Mouse (Mus musculus): ENCODE results near the gene Cyb5rl. TPM values are rescaled to one million over a fixed set of nuclear protein-coding genes. Genes with fewer than 3 reads are reported as not detected.

The Cyb5rl gene
- polyA plus RNA-seq, 1 experiment from 2014 or later, result 6.6 TPM

DNA sequence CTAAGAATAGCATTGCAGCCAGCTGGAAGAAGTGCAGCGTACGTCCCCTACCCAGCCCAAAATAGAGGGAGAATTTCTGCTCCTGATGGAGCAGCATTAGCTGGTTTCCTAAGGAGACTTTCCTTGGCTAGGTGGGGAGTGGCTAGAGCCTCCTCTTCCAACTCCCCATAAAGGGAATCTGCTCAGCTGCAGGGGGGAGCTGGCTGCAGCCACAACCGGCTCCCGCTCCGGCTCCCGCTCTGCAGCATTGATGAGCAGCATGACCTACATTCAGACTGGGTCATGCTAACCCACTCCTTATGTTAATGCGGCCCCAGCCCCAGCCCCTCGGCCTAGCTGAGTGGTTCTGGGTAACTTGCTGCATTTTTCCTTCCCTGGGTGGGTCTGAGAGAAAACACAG, 27.5 kb upstream of the Cyb5rl start:
- 85% methylated on average over 8 of the region's 8 CpGs for WGBS
- no peak overlapping the region for H3K9ac ChIP-seq
- ATAC-seq, result no peak
- peaks cover 39% of the 10 kb centered on the region for H3K36me3 ChIP-seq
- H3K4me3 ChIP-seq (replicated peaks), result no peak overlapping the region
- H3K4me1 ChIP-seq (replicated peaks), result no peaks in the 10 kb centered on the region
- no peaks in the 10 kb centered on the region for H3K9me3 ChIP-seq
- no peak overlapping the region for H3K4me2 ChIP-seq (replicated peaks)
- no peak overlapping the region for H3K27ac ChIP-seq
- H3K27me3 ChIP-seq (replicated peaks), result no peaks in the 10 kb centered on the region

DNA sequence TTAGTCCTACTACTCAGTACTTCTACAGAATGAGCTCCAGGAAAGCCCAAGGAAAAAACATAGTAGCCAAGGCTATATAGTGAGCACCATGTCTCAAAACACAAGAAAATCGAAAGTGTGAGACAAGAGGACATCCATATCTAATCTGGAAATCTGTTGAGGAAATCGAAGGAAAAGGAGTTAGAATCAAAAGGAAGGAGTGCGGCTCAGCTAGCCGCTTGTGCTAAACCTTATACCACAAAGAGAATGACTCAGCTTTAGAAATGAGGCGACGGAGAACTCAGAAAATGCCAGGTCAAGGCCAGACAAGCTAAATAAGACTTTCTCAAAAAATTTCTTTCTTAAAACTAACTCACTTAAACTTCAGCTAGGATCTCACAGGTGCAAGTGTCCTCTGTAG, 24.5 kb upstream of the Cyb5rl start:
- no peak overlapping the region for H3K4me3 ChIP-seq (replicated peaks)
- H3K9ac ChIP-seq, result no peak overlapping the region
- H3K4me2 ChIP-seq (replicated peaks), result no peak overlapping the region
- no peaks in the 10 kb centered on the region for H3K9me3 ChIP-seq
- 89% methylated on average over 6 of the region's 6 CpGs for WGBS
- peaks cover 45% of the 10 kb centered on the region for H3K36me3 ChIP-seq
- no peaks in the 10 kb centered on the region for H3K27me3 ChIP-seq (replicated peaks)
- H3K27ac ChIP-seq, result no peak overlapping the region
- ATAC-seq, result no peak
- no peaks in the 10 kb centered on the region for H3K4me1 ChIP-seq (replicated peaks)

GRCm38 (mm10) chr4:107045188-107045587, 21.6 kb upstream of the Cyb5rl start:
- Histone ChIP-seq H3K4me3 (replicated peaks) (no peak overlapping the region), H3K4me2 (replicated peaks) (no peak overlapping the region), H3K9ac (no peak overlapping the region), H3K27me3 (replicated peaks) (no peaks in the 10 kb centered on the region), H3K4me1 (replicated peaks) (no peaks in the 10 kb centered on the region), H3K27ac (no peak overlapping the region), H3K36me3 (peaks cover 41% of the 10 kb centered on the region), H3K9me3 (no peaks in the 10 kb centered on the region)
- no peak for ATAC-seq
- WGBS, result 96% methylated on average over 13 of the region's 13 CpGs

- Histone ChIP-seq H3K4me3 (replicated peaks) (no peak overlapping the region), H3K9me3 (no peaks in the 10 kb centered on the region), H3K36me3 (peaks cover 33% of the 10 kb centered on the region), H3K4me2 (replicated peaks) (no peak overlapping the region), H3K4me1 (replicated peaks) (no peaks in the 10 kb centered on the region), H3K27ac (no peak overlapping the region), H3K9ac (no peak overlapping the region), H3K27me3 (replicated peaks) (no peaks in the 10 kb centered on the region)
- no peak for ATAC-seq
- WGBS, result 84% methylated on average over 5 of the region's 5 CpGs
Measured at GRCm38 (mm10) chr4:107047806-107048205, 19.0 kb upstream of the Cyb5rl start.

DNA sequence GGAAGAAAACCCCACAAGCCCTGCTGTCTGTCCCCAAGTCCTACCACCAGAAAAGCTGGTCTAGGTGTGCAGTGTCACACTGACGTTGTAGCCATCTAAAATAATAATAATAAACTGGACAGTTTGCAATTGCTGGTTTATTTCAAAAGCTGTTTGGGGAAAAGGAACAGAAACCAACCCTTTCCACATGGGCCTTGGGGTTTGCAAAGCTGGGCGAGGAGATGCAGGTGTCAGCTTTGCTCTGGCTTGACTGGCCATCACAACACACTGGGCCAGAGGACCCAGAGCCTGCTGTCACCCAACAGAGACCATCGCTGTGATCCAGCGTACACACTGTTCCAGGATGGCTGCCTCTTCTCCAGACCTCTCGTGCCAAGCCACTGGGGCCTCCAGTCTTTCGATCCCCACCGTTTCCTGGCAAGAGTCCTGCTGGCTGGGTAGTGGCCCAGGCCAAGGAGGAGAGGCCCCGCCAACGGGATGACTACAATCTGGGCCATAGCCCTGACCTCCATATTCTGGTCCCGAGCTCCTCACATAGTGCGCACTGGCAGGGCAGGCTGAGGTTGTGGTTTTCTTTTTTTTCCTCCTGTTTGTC, 18.1 kb upstream of the Cyb5rl start:
- no peak overlapping the region for H3K27ac ChIP-seq
- 86% methylated on average over 11 of the region's 11 CpGs for WGBS
- ATAC-seq, result no peak
- peaks cover 29% of the 10 kb centered on the region for H3K36me3 ChIP-seq
- H3K9ac ChIP-seq, result no peak overlapping the region
- H3K4me2 ChIP-seq (replicated peaks), result no peak overlapping the region
- no peaks in the 10 kb centered on the region for H3K27me3 ChIP-seq (replicated peaks)
- no peaks in the 10 kb centered on the region for H3K4me1 ChIP-seq (replicated peaks)
- no peaks in the 10 kb centered on the region for H3K9me3 ChIP-seq
- no peak overlapping the region for H3K4me3 ChIP-seq (replicated peaks)

GRCm38 (mm10) chr4:107051889-107052288, 14.9 kb upstream of the Cyb5rl start:
- WGBS, result 48% methylated on average over 4 of the region's 4 CpGs
- Histone ChIP-seq H3K4me2 (replicated peaks) (no peak overlapping the region), H3K27ac (no peak overlapping the region), H3K36me3 (peaks cover 17% of the 10 kb centered on the region), H3K4me3 (replicated peaks) (no peak overlapping the region), H3K4me1 (replicated peaks) (no peaks in the 10 kb centered on the region), H3K9ac (no peak overlapping the region), H3K27me3 (replicated peaks) (no peaks in the 10 kb centered on the region), H3K9me3 (no peaks in the 10 kb centered on the region)
- ATAC-seq, result no peak

DNA sequence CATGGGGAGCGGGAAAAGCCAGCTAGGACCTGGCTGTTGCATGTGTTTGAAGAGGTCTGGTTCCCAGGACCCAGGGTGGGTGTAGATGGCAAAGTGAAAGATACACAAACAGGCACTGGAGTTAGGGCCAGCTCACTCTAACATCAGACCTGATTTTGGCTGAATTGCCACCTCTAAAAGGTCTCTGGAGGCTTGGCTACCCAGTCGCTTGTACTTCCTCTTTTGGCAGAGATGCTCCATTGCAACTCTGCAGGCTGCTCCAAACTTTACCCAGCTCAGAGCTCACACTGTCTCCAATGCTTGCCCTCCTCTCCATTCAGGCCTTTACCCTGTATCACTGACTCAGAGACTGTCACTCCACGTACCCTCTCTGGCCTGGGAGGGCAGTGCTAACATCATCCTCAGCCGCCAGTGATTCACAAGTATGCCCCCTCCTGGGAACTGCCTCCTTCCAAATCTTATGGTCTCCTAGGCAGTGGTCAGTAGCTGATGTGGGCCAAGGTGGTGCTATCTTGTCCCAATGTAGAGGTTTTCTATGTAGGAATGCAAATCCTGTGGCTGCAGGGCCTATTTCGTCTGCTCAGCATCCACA, 13.7 kb upstream of the Cyb5rl start:
- no peak overlapping the region for H3K4me2 ChIP-seq (replicated peaks)
- 56% methylated on average over 5 of the region's 5 CpGs for WGBS
- no peak overlapping the region for H3K27ac ChIP-seq
- no peaks in the 10 kb centered on the region for H3K9me3 ChIP-seq
- H3K4me3 ChIP-seq (replicated peaks), result no peak overlapping the region
- no peaks in the 10 kb centered on the region for H3K4me1 ChIP-seq (replicated peaks)
- peaks cover 13% of the 10 kb centered on the region for H3K36me3 ChIP-seq
- ATAC-seq, result no peak
- no peaks in the 10 kb centered on the region for H3K27me3 ChIP-seq (replicated peaks)
- H3K9ac ChIP-seq, result no peak overlapping the region

GRCm38 (mm10) chr4:107056088-107056487, 10.7 kb upstream of the Cyb5rl start:
- 83% methylated on average over 3 of the region's 3 CpGs for WGBS
- no peak overlapping the region for H3K4me3 ChIP-seq (replicated peaks)
- H3K9me3 ChIP-seq, result no peaks in the 10 kb centered on the region
- no peak for ATAC-seq
- no peak overlapping the region for H3K9ac ChIP-seq
- H3K36me3 ChIP-seq, result peaks cover 20% of the 10 kb centered on the region
- H3K27ac ChIP-seq, result no peak overlapping the region
- H3K27me3 ChIP-seq (replicated peaks), result no peaks in the 10 kb centered on the region
- no peak overlapping the region for H3K4me2 ChIP-seq (replicated peaks)
- no peaks in the 10 kb centered on the region for H3K4me1 ChIP-seq (replicated peaks)

DNA sequence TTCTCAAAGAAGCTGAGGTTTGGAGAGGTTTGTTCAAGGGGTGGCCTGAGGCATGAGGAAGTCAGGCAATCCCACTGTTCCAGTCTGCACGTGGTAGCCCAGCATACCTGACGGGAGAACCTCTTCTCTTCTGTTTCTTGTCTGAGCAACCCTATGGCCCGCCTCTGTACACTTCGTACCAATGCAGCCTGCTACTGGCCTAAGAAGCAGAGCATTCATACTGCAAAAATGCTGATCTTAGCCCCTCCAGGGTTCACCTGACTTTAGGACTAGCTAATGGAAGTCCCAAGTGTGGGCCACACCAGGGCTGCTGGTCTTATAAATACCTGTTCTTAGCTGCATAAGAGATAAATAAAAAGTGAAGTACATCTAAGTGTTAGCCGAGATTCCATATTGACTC, 8.4 kb upstream of the Cyb5rl start:
- Histone ChIP-seq H3K27ac (no peak overlapping the region), H3K9me3 (no peaks in the 10 kb centered on the region), H3K27me3 (replicated peaks) (no peaks in the 10 kb centered on the region), H3K4me2 (replicated peaks) (no peak overlapping the region), H3K36me3 (peaks cover 35% of the 10 kb centered on the region), H3K4me1 (replicated peaks) (no peaks in the 10 kb centered on the region), H3K4me3 (replicated peaks) (no peak overlapping the region), H3K9ac (no peak overlapping the region)
- WGBS, result 88% methylated on average over 5 of the region's 5 CpGs
- ATAC-seq, result no peak

DNA sequence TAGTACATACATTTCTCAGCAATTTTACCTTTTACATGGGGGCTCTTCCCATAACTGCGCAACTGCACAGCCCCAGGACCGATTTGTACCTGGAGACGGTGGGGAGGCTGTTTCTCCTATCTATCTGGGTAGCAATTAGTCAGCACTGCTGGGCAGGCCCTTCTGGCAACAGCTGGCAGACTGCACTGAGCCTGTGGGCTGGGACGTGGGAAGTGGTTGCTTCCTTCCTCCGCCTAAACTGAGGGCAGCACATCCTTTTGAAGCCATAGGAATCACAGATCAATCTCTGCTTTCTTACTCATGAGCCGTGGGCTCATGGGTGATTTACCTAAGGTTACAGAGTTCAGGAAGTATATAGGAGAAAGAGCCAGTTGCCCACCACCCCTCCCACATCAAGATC, 8.0 kb upstream of the Cyb5rl start:
- Histone ChIP-seq H3K27ac (no peak overlapping the region), H3K9ac (no peak overlapping the region), H3K9me3 (no peaks in the 10 kb centered on the region), H3K4me2 (replicated peaks) (no peak overlapping the region), H3K27me3 (replicated peaks) (no peaks in the 10 kb centered on the region), H3K4me3 (replicated peaks) (no peak overlapping the region), H3K36me3 (peaks cover 40% of the 10 kb centered on the region), H3K4me1 (replicated peaks) (no peaks in the 10 kb centered on the region)
- no peak for ATAC-seq
- WGBS, result 80% methylated on average over 6 of the region's 6 CpGs

DNA sequence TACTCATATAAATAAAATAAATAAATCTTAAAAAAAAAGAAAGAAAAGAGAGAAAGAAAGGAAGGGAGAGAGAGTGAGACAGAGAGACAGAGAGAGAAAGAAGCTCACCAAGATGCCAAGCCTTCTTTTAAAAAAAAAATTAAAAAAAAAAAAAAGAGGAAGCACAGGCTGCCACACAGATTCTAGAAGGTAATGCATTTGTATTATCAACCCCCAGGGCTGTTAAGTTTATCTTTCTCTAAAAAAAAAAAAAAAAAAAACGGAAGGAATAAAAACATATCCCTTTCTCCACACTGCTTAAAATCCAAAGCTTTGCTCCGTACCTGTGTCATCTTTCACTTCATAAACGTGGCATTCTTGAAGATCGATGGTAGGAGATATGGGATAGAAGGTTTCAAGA, 5.2 kb upstream of the Cyb5rl start:
- 89% methylated on average over 4 of the region's 4 CpGs for WGBS
- no peak overlapping the region for H3K9ac ChIP-seq
- H3K4me3 ChIP-seq (replicated peaks), result no peak overlapping the region
- ATAC-seq, result no peak
- H3K4me2 ChIP-seq (replicated peaks), result no peak overlapping the region
- H3K27me3 ChIP-seq (replicated peaks), result no peaks in the 10 kb centered on the region
- peaks cover 9% of the 10 kb centered on the region for H3K4me1 ChIP-seq (replicated peaks)
- no peaks in the 10 kb centered on the region for H3K9me3 ChIP-seq
- no peak overlapping the region for H3K27ac ChIP-seq
- H3K36me3 ChIP-seq, result peaks cover 48% of the 10 kb centered on the region

DNA sequence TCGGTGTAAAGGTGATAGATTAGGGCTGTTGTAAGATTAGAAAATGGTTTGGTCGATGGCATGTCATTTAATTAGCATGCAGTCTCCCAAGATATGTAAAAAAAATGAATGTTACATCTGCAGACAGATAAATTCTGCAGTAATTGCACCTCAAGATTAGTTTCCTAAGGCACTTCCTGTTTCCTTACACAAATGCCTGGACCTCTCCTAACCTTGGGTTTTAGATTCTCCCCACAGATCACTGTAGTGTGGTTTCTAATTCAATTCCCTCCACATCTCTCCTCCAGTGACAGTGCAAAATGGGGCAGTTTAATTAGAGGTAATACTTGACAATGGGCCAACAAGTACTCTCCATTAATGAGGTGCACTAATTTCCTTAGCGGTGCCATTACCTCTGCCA, 3.6 kb upstream of the Cyb5rl start:
- peaks cover 38% of the 10 kb centered on the region for H3K36me3 ChIP-seq
- no peak for ATAC-seq
- no peak overlapping the region for H3K9ac ChIP-seq
- WGBS, result 89% methylated on average over 3 of the region's 3 CpGs
- no peak overlapping the region for H3K4me2 ChIP-seq (replicated peaks)
- no peak overlapping the region for H3K4me3 ChIP-seq (replicated peaks)
- H3K27ac ChIP-seq, result no peak overlapping the region
- H3K27me3 ChIP-seq (replicated peaks), result no peaks in the 10 kb centered on the region
- H3K9me3 ChIP-seq, result no peaks in the 10 kb centered on the region
- H3K4me1 ChIP-seq (replicated peaks), result peaks cover 9% of the 10 kb centered on the region

- 92% methylated on average over 5 of the region's 5 CpGs for WGBS
- H3K36me3 ChIP-seq, result peaks cover 38% of the 10 kb centered on the region
- no peaks in the 10 kb centered on the region for H3K27me3 ChIP-seq (replicated peaks)
- no peak overlapping the region for H3K4me2 ChIP-seq (replicated peaks)
- no peaks in the 10 kb centered on the region for H3K9me3 ChIP-seq
- ATAC-seq, result no peak
- H3K4me1 ChIP-seq (replicated peaks), result peaks cover 9% of the 10 kb centered on the region
- H3K4me3 ChIP-seq (replicated peaks), result no peak overlapping the region
- H3K9ac ChIP-seq, result no peak overlapping the region
- H3K27ac ChIP-seq, result no peak overlapping the region
Measured at GRCm38 (mm10) chr4:107064394-107065098, 2.2 kb upstream of the Cyb5rl start.

All from intestine, embryonic 15.5 days (tissue).